Mouse (Mus musculus): ENCODE data around the gene Isyna1.
A peak's percentile ranks its signal among the peaks of the same experiment; 100 is the strongest.

Isyna1 gene

GRCm38 (mm10) chr8:70622220-70622619 lies 28.0 kb downstream of the Isyna1 start:
- no peak for DNase-seq (ENCODE audit: low spot score in 2 of 2)

GRCm38 (mm10) chr8:70625104-70625503 lies 30.9 kb downstream of the Isyna1 start:
- DNase-seq (ENCODE audit: low spot score in 2 of 2): peak in 1 of 2 experiments; percentile 64

- no peak for DNase-seq (ENCODE audit: low spot score in 2 of 2)
Observed at GRCm38 (mm10) chr8:70627041-70627440, 32.9 kb downstream of the Isyna1 start.

GRCm38 (mm10) chr8:70628986-70629490 lies 34.9 kb downstream of the Isyna1 start:
- DNase-seq (ENCODE audit: low spot score in 2 of 2): no peak

- peak; percentile 88 to 89 for DNase-seq (ENCODE audit: low spot score in 2 of 2)
Observed at GRCm38 (mm10) chr8:70629574-70630531, 35.7 kb downstream of the Isyna1 start.

- DNase-seq (ENCODE audit: low spot score in 2 of 2): no peak
Observed at GRCm38 (mm10) chr8:70630532-70631381, 36.6 kb downstream of the Isyna1 start.

- DNase-seq (ENCODE audit: low spot score in 2 of 2): no peak
Observed at GRCm38 (mm10) chr8:70631436-70631835, 37.3 kb downstream of the Isyna1 start.

GRCm38 (mm10) chr8:70632346-70632892 lies 38.2 kb downstream of the Isyna1 start, which contains the start of gene Gdf15:
TSS of gene Gdf15 (minus strand) at chr8:70632456.
- DNase-seq (ENCODE audit: low spot score in 2 of 2): no peak

- no peak for DNase-seq (ENCODE audit: low spot score in 2 of 2)
Observed at GRCm38 (mm10) chr8:70634066-70634465, 39.9 kb downstream of the Isyna1 start.

- no peak for DNase-seq (ENCODE audit: low spot score in 2 of 2)
Observed at GRCm38 (mm10) chr8:70635527-70635926, 41.4 kb downstream of the Isyna1 start.

- DNase-seq (ENCODE audit: low spot score in 2 of 2): no peak
Observed at GRCm38 (mm10) chr8:70636838-70637237, 42.7 kb downstream of the Isyna1 start.

GRCm38 (mm10) chr8:70638752-70639151 lies 44.6 kb downstream of the Isyna1 start:
- DNase-seq (ENCODE audit: low spot score in 2 of 2): no peak

GRCm38 (mm10) chr8:70643019-70643418 lies 48.8 kb downstream of the Isyna1 start:
- DNase-seq (ENCODE audit: low spot score in 2 of 2): no peak

GRCm38 (mm10) chr8:70644065-70644464 lies 49.9 kb downstream of the Isyna1 start:
- no peak for DNase-seq (ENCODE audit: low spot score in 2 of 2)

- DNase-seq (ENCODE audit: low spot score in 2 of 2): no peak
Observed at GRCm38 (mm10) chr8:70645501-70646224, 51.5 kb downstream of the Isyna1 start.

- no peak for DNase-seq (ENCODE audit: low spot score in 2 of 2)
Observed at GRCm38 (mm10) chr8:70646369-70646768, 52.2 kb downstream of the Isyna1 start.

GRCm38 (mm10) chr8:70646775-70647174 lies 52.6 kb downstream of the Isyna1 start:
- DNase-seq (ENCODE audit: low spot score in 2 of 2): no peak
